In the genomic region with DNA sequence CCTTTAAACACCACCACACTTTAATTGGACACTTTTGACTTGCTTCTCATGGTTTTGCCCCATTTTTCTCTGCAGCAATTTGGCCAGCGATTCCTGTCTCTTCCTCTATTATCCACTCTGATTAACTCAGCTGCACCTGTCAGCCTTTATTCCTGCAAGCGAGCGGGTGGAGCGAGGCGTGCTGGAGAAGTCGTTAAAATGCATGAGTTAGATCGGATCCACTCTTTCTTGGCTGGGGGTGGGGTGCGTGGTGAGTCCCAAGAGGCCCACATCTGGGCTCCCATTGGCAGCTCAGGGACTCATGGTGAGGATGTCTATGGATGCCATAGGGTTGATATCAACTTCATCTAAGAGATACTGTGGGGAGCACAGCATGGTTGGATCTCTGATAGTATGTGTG, we compare ENCODE assay signal across 20 mouse cellular contexts. TPM values are rescaled to one million over a fixed set of nuclear protein-coding genes. Genes with fewer than 3 reads are reported as not detected.
DNase-seq lines count a peak whose midpoint lies in the region; ATAC-seq lines count a peak whose summit lies in the region.
"Had no signal": no experiment of that assay in that cellular context is flagged by ENCODE, and none has a peak within 500 bp of the region (broad histone marks: within the 10 kb centered on the region; RNA-seq: fewer than 3 reads in every experiment).

No protein-coding gene starts in this region.

- H3K27me3 ChIP-seq in midbrain, embryonic 11.5 days (ENCODE audit: control insufficient read depth, insufficient read depth, low read length) = no peaks in the 10 kb centered on the region
- H3K27me3 ChIP-seq in midbrain, embryonic 10.5 days (ENCODE audit: low read depth, poor library complexity, severe bottlenecking) = peaks cover 46% of the 10 kb centered on the region
- H3K27me3 ChIP-seq in forebrain, embryonic 16.5 days (replicated peaks; ENCODE audit: control insufficient read depth, insufficient read depth, low read length) = no peaks in the 10 kb centered on the region
- H3K27me3 ChIP-seq in midbrain, embryonic 13.5 days = no peaks in the 10 kb centered on the region

- ATAC-seq in midbrain, embryonic 11.5 days (ENCODE audit: low FRiP score) = no peak
- peak; percentile 56 for ATAC-seq in forebrain, embryonic 16.5 days
- 0 out of 2 replicates have a peak, but pooled peaks have one; percentile 18 for ATAC-seq in midbrain, embryonic 13.5 days
- ATAC-seq: CD4-positive, CD25-positive, alpha-beta regulatory T cell, adult 4 months had no signal

- H3K9me3 ChIP-seq in midbrain, embryonic 11.5 days (ENCODE audit: control insufficient read depth, low read length) = no peaks in the 10 kb centered on the region
- no peaks in the 10 kb centered on the region for H3K9me3 ChIP-seq in midbrain, embryonic 10.5 days (replicated peaks)
- H3K9me3 ChIP-seq in forebrain, embryonic 16.5 days (ENCODE audit: control insufficient read depth, low read length) = no peaks in the 10 kb centered on the region
- no peaks in the 10 kb centered on the region for H3K9me3 ChIP-seq in midbrain, embryonic 13.5 days
- H3K9me3 ChIP-seq: heart, embryonic 13.5 days; limb, embryonic 12.5 days had no signal

- peaks cover 16% of the 10 kb centered on the region for H3K4me1 ChIP-seq in midbrain, embryonic 11.5 days (ENCODE audit: control insufficient read depth, insufficient read depth, low read length)
- peaks cover 61% of the 10 kb centered on the region for H3K4me1 ChIP-seq in midbrain, embryonic 10.5 days
- peaks cover 36% of the 10 kb centered on the region for H3K4me1 ChIP-seq in forebrain, embryonic 16.5 days (replicated peaks; ENCODE audit: control insufficient read depth, insufficient read depth, low read length)
- peaks cover 71% of the 10 kb centered on the region for H3K4me1 ChIP-seq in midbrain, embryonic 13.5 days (replicated peaks)
- H3K4me1 ChIP-seq: heart, embryonic 13.5 days had no signal

- H3K27ac ChIP-seq in midbrain, embryonic 11.5 days (ENCODE audit: low read depth, low read length) = no peak overlapping the region
- no peak overlapping the region for H3K27ac ChIP-seq in midbrain, embryonic 10.5 days (replicated peaks)
- H3K27ac ChIP-seq in forebrain, embryonic 16.5 days (ENCODE audit: low read length) = peak overlapping the region; percentile 36; the same call in 1 of the 2 replicates
- peak overlapping the region; percentile 76 for H3K27ac ChIP-seq in midbrain, embryonic 13.5 days
- H3K27ac ChIP-seq: heart, embryonic 13.5 days; limb, embryonic 12.5 days; liver, embryonic 14.5 days had no signal

- DNase-seq in midbrain, embryonic 11.5 days (ENCODE audit: low spot score, missing footprints) = peak; percentile 81
- no peak for DNase-seq in midbrain, embryonic 10.5 days (ENCODE audit: low spot score)
- DNase-seq in retina, embryonic 14.5 days (ENCODE audit: low spot score) = peak; percentile 39
- DNase-seq in embryo, embryonic 10 days (ENCODE audit: low spot score) = no peak
- DNase-seq in gastrocnemius, postnatal 25 days = no peak
- DNase-seq: adrenal gland, postnatal 10 days; cerebellum, adult 9-11 months; embryo, embryonic 11 days; heart, postnatal 4 days; kidney, adult 18-20 months; kidney, postnatal 4 days; lung, postnatal 14 days; right cerebral cortex, postnatal 14 days; thymus, adult 2 months had no signal

- H3K4me2 ChIP-seq in midbrain, embryonic 11.5 days = no peak overlapping the region
- H3K4me2 ChIP-seq in forebrain, embryonic 16.5 days (ENCODE audit: low read length) = peak overlapping the region; percentile 15; the same call in 1 of the 2 replicates
- H3K4me2 ChIP-seq in midbrain, embryonic 13.5 days (replicated peaks) = no peak overlapping the region
- H3K4me2 ChIP-seq: heart, embryonic 13.5 days; limb, embryonic 12.5 days had no signal

- no peak overlapping the region for H3K9ac ChIP-seq in midbrain, embryonic 11.5 days (ENCODE audit: low read length)
- no peak overlapping the region for H3K9ac ChIP-seq in forebrain, embryonic 16.5 days (replicated peaks; ENCODE audit: low read depth, low read length)
- H3K9ac ChIP-seq in midbrain, embryonic 13.5 days (replicated peaks) = no peak overlapping the region
- H3K9ac ChIP-seq: heart, embryonic 13.5 days; limb, embryonic 12.5 days; liver, embryonic 14.5 days had no signal

- H3K36me3 ChIP-seq in midbrain, embryonic 11.5 days (ENCODE audit: control insufficient read depth, insufficient read depth, low read length) = no peaks in the 10 kb centered on the region
- H3K36me3 ChIP-seq in midbrain, embryonic 10.5 days = no peaks in the 10 kb centered on the region
- H3K36me3 ChIP-seq in forebrain, embryonic 16.5 days (ENCODE audit: control insufficient read depth, insufficient read depth) = no peaks in the 10 kb centered on the region
- no peaks in the 10 kb centered on the region for H3K36me3 ChIP-seq in midbrain, embryonic 13.5 days
- H3K36me3 ChIP-seq: heart, embryonic 13.5 days; limb, embryonic 12.5 days had no signal

- 34% methylated on average over 8 of the region's 8 CpGs for WGBS in midbrain, embryonic 11.5 days
- 38% methylated on average over 8 of the region's 8 CpGs for WGBS in midbrain, embryonic 10.5 days
- 7% methylated on average over 8 of the region's 8 CpGs for WGBS in forebrain, embryonic 16.5 days
- 6% methylated on average over 8 of the region's 8 CpGs for WGBS in midbrain, embryonic 13.5 days

- H3K4me3 ChIP-seq in midbrain, embryonic 11.5 days (ENCODE audit: low read depth, low read length) = no peak overlapping the region
- no peak overlapping the region for H3K4me3 ChIP-seq in midbrain, embryonic 10.5 days
- H3K4me3 ChIP-seq in forebrain, embryonic 16.5 days (replicated peaks; ENCODE audit: low read length) = no peak overlapping the region
- H3K4me3 ChIP-seq in midbrain, embryonic 13.5 days (replicated peaks) = no peak overlapping the region
- H3K4me3 ChIP-seq: heart, embryonic 13.5 days; limb, embryonic 12.5 days had no signal

RNA-seq across cellular contexts. Expression of gene Ctnnbl1, which starts 34.0 kb away (rescaled TPM):
- polyA plus RNA-seq in midbrain, embryonic 11.5 days (2014; fragmentation: Nextera tagmentation; extraction: Ambion mirVana) = 98.8 and 109 TPM in 2 replicates
- polyA plus RNA-seq in midbrain, embryonic 10.5 days (2016; fragmentation: Nextera tagmentation; extraction: Ambion mirVana) = 96.0 and 102 TPM in 2 replicates
- polyA plus RNA-seq in forebrain, embryonic 16.5 days (2015; fragmentation: Nextera tagmentation; extraction: Ambion mirVana) = 78.2 and 79.8 TPM in 2 replicates
- 87.5 and 87.8 TPM in 2 replicates for polyA plus RNA-seq in midbrain, embryonic 13.5 days (2015; fragmentation: Nextera tagmentation; extraction: Ambion mirVana)
- 1 to 10 TPM; 6.7 to 7.3 TPM for total RNA-seq in gastrocnemius, postnatal 25 days (2021)

Comparison
In these comparisons a context has a peak if more than half of its experiments do, and no peak if none do; other contexts are left out.
1. DNase-seq: peak in midbrain, embryonic 11.5 days (single experiment) and retina, embryonic 14.5 days (single experiment); none in midbrain, embryonic 10.5 days (single experiment), embryo, embryonic 10 days (single experiment) and gastrocnemius, postnatal 25 days (single experiment).
2. H3K27ac ChIP-seq: peak in forebrain, embryonic 16.5 days (single experiment) and midbrain, embryonic 13.5 days (single experiment); none in midbrain, embryonic 11.5 days (single experiment) and midbrain, embryonic 10.5 days (single experiment).